In genomic region chr19:46339287-46339971, GRCm38 (mm10) we compare ENCODE assay signal across 8 mouse cellular contexts. TPM values are rescaled to one million over a fixed set of nuclear protein-coding genes. Genes with fewer than 3 reads are reported as not detected.
A peak's percentile ranks its signal among the peaks of the same experiment; 100 is the strongest.
DNase-seq lines count a peak whose midpoint lies in the region; ATAC-seq lines count a peak whose summit lies in the region.

No protein-coding gene starts in this region.

- 0 out of 2 replicates have a peak overlapping the region, but pooled peaks have one; percentile 4 for H3K9ac ChIP-seq in neural tube, embryonic 11.5 days (ENCODE audit: low read length)
- H3K9ac ChIP-seq in midbrain, embryonic 14.5 days (replicated peaks; ENCODE audit: low read length), result 0 out of 2 replicates have a peak overlapping the region, but pooled peaks have one; percentile 12

- no peaks in the 10 kb centered on the region; the same call in 1 of the 2 replicates for H3K9me3 ChIP-seq in neural tube, embryonic 11.5 days (ENCODE audit: control insufficient read depth, low read length)
- no peaks in the 10 kb centered on the region for H3K9me3 ChIP-seq in midbrain, embryonic 14.5 days (ENCODE audit: control insufficient read depth, low read length)

- no peak overlapping the region for H3K4me2 ChIP-seq in neural tube, embryonic 11.5 days (ENCODE audit: low read depth)
- peak overlapping the region; percentile 45 for H3K4me2 ChIP-seq in midbrain, embryonic 14.5 days (ENCODE audit: low read length)

- H3K36me3 ChIP-seq in neural tube, embryonic 11.5 days (ENCODE audit: control insufficient read depth, insufficient read depth, low read length), result no peaks in the 10 kb centered on the region
- no peaks in the 10 kb centered on the region for H3K36me3 ChIP-seq in midbrain, embryonic 14.5 days (ENCODE audit: control insufficient read depth, insufficient read depth, low read length)

- no peak for ATAC-seq in neural tube, embryonic 11.5 days (ENCODE audit: insufficient read depth, low FRiP score, low TSS enrichment)
- no peak for ATAC-seq in midbrain, embryonic 14.5 days (ENCODE audit: low FRiP score, low TSS enrichment)

- H3K4me3 ChIP-seq in neural tube, embryonic 11.5 days (ENCODE audit: low read depth, low read length), result no peak overlapping the region
- no peak overlapping the region for H3K4me3 ChIP-seq in midbrain, embryonic 14.5 days (replicated peaks; ENCODE audit: low read depth, low read length)

- 84% methylated on average over 7 of the region's 7 CpGs for WGBS in neural tube, embryonic 11.5 days
- 84% methylated on average over 7 of the region's 7 CpGs for WGBS in midbrain, embryonic 14.5 days

- H3K27me3 ChIP-seq in neural tube, embryonic 11.5 days (ENCODE audit: control insufficient read depth, insufficient read depth, low read length), result no peaks in the 10 kb centered on the region
- no peaks in the 10 kb centered on the region for H3K27me3 ChIP-seq in midbrain, embryonic 14.5 days (ENCODE audit: control insufficient read depth, insufficient read depth, low read length)

- H3K27ac ChIP-seq in neural tube, embryonic 11.5 days (ENCODE audit: low read depth, low read length), result no peak overlapping the region
- 0 out of 2 replicates have a peak overlapping the region, but pooled peaks have one; percentile 42 for H3K27ac ChIP-seq in midbrain, embryonic 14.5 days (replicated peaks; ENCODE audit: low read depth, low read length)

- intact Hi-C loops in heart, postnatal 14 days (cut with DNase I), result loop anchor here (1.0 to 5.0 kb wide), 3 partner anchors 15 to 108 kb away; no protein-coding TSS in a partner anchor

- DNase-seq in neural tube, embryonic 11.5 days (ENCODE audit: low spot score), result no peak
- DNase-seq in neural tube, embryonic 10.5 days (ENCODE audit: extremely low spot score, low spot score), result no peak
- DNase-seq in cerebellum, adult 9-11 months, result peak; percentile 77
- DNase-seq in heart, postnatal 14 days, result peak; percentile 69 to 74
- DNase-seq in liver, result peak; percentile 42
- no peak for DNase-seq in midbrain, embryonic 14.5 days
- no peak for DNase-seq in retina, postnatal 1 day
- no peak for DNase-seq in urinary bladder, postnatal 25 days (ENCODE audit: low spot score)

- peaks cover 7% of the 10 kb centered on the region for H3K4me1 ChIP-seq in neural tube, embryonic 11.5 days (ENCODE audit: control insufficient read depth, insufficient read depth, low read length)
- peaks cover 20% of the 10 kb centered on the region for H3K4me1 ChIP-seq in midbrain, embryonic 14.5 days (ENCODE audit: control insufficient read depth, insufficient read depth, low read length)

RNA-seq across cellular contexts. Expression of gene Cuedc2, which starts 0.9 kb away (rescaled TPM):
- 263 and 274 TPM in 2 replicates for polyA plus RNA-seq in neural tube, embryonic 11.5 days (2014; fragmentation: Nextera tagmentation; extraction: Ambion mirVana)
- total RNA-seq in heart, postnatal 14 days (2021), result 10 to 100 TPM; 88.0 to 89.6 TPM
- polyA plus RNA-seq in midbrain, embryonic 14.5 days (2014; fragmentation: Nextera tagmentation; extraction: Ambion mirVana), result 300 and 307 TPM in 2 replicates

RNA-seq across cellular contexts. Expression of gene Mfsd13a, which starts 1.5 kb away (rescaled TPM):
- polyA plus RNA-seq in neural tube, embryonic 11.5 days (2014; fragmentation: Nextera tagmentation; extraction: Ambion mirVana), result 6.8 and 7.3 TPM in 2 replicates
- total RNA-seq in heart, postnatal 14 days (2021), result 1 to 10 TPM; 2.9 to 3.6 TPM
- 7.2 and 7.7 TPM in 2 replicates for polyA plus RNA-seq in midbrain, embryonic 14.5 days (2014; fragmentation: Nextera tagmentation; extraction: Ambion mirVana)

RNA-seq across cellular contexts. Expression of gene 2310034G01Rik, which starts 10.7 kb away (rescaled TPM):
- 1.2 and 2.4 TPM in 2 replicates for polyA plus RNA-seq in neural tube, embryonic 11.5 days (2014; fragmentation: Nextera tagmentation; extraction: Ambion mirVana)
- total RNA-seq in heart, postnatal 14 days (2021), result under 1 TPM; 0.22 to 0.48 TPM
- polyA plus RNA-seq in midbrain, embryonic 14.5 days (2014; fragmentation: Nextera tagmentation; extraction: Ambion mirVana), result 2.8 and 3.1 TPM in 2 replicates

RNA-seq across cellular contexts. Expression of gene Fbxl15, which starts 11.4 kb away (rescaled TPM):
- 22.0 and 24.5 TPM in 2 replicates for polyA plus RNA-seq in neural tube, embryonic 11.5 days (2014; fragmentation: Nextera tagmentation; extraction: Ambion mirVana)
- 1 to 10 TPM; 5.5 to 6.9 TPM for total RNA-seq in heart, postnatal 14 days (2021)
- polyA plus RNA-seq in midbrain, embryonic 14.5 days (2014; fragmentation: Nextera tagmentation; extraction: Ambion mirVana), result 45.8 and 53.5 TPM in 2 replicates

RNA-seq across cellular contexts. Expression of gene Psd, which starts 12.5 kb away (rescaled TPM):
- 10.9 and 12.7 TPM in 2 replicates for polyA plus RNA-seq in neural tube, embryonic 11.5 days (2014; fragmentation: Nextera tagmentation; extraction: Ambion mirVana)
- total RNA-seq in heart, postnatal 14 days (2021), result 1 to 10 TPM; 1.7 to 1.9 TPM
- polyA plus RNA-seq in midbrain, embryonic 14.5 days (2014; fragmentation: Nextera tagmentation; extraction: Ambion mirVana), result 112 and 144 TPM in 2 replicates

Comparison
In these comparisons a context has a peak if more than half of its experiments do, and no peak if none do; other contexts are left out.
1. DNase-seq: peak in cerebellum, adult 9-11 months (single experiment), heart, postnatal 14 days (2 of 2) and liver (single experiment); none in neural tube, embryonic 11.5 days (single experiment), neural tube, embryonic 10.5 days (single experiment), midbrain, embryonic 14.5 days (single experiment), retina, postnatal 1 day (single experiment) and urinary bladder, postnatal 25 days (single experiment).